Mouse (Mus musculus): Measurements from ENCODE around the gene Hist1h2br. TPM values are rescaled to one million over a fixed set of nuclear protein-coding genes. Genes with fewer than 3 reads are reported as not detected.
"Not testable (repeated sequence)": the region's sequence is repeated elsewhere in the genome, so short reads cannot be mapped to it uniquely, and the experiment has no call there.

Hist1h2br gene
- 23.0 and 34.3 TPM in 2 replicates for polyA plus RNA-seq (2015; fragmentation: Nextera tagmentation; extraction: Ambion mirVana)

DNA sequence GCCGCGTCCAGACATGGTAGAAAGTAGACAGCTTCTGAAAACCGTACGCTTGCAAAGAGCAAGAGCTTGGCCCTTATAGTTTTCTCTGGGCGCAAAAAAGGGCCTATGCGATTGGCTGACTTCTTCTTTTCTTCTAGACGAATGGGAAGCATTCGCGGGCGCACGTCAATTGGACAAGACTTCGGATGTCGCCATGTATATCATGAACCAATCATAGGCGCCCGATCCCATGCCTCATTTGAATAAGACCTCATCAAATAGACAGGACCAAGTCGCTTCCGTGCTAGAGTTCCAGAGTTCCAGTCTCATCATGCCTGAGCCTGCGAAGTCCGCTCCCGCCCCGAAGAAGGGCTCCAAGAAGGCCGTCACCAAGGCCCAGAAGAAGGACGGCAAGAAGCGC is at the start of gene Hist1h2br, which contains the start of gene Hist1h2ap:
TSS of gene Hist1h2br (plus strand) at position 283 of the 400 bp plus-strand sequence.
TSS of gene Hist1h2ap (minus strand) at position 47 of the 400 bp plus-strand sequence.
- WGBS: no CpG with 5 or more reads among the region's 24 CpGs

DNA sequence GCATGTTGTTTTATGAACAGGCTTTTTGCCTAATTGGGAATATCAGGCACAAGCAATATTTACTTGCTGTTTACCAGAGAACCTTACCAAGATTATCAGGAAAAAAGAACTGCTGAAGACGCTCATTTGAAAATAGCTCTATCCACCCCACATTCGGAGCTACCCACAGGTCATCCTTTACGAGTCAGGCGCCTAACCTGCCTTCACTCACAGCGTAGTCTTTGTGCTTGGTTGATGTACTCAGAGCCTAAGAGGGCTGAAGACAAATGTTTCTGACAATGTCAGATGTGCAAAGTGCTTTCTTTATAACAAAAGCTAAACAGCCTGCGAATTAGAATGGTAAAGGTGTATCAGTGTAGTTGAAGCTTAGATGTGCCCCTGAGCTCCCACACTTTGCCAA is 49.2 kb upstream of the Hist1h2br start:
- H3K9ac ChIP-seq: peak overlapping the region; percentile 68

More for the DNA sequence above, at the start of gene Hist1h2br, which contains the start of gene Hist1h2ap:
- not testable (repeated sequence) for H3K4me1 ChIP-seq, H3K27me3 ChIP-seq, H3K9ac ChIP-seq, H3K9me3 ChIP-seq, H3K27ac ChIP-seq, H3K4me2 ChIP-seq, H3K4me3 ChIP-seq, H3K36me3 ChIP-seq
- peak; percentile 92 for ATAC-seq (ENCODE audit: insufficient number of reproducible peaks, insufficient read depth, low FRiP score, low TSS enrichment, low read depth)

DNA sequence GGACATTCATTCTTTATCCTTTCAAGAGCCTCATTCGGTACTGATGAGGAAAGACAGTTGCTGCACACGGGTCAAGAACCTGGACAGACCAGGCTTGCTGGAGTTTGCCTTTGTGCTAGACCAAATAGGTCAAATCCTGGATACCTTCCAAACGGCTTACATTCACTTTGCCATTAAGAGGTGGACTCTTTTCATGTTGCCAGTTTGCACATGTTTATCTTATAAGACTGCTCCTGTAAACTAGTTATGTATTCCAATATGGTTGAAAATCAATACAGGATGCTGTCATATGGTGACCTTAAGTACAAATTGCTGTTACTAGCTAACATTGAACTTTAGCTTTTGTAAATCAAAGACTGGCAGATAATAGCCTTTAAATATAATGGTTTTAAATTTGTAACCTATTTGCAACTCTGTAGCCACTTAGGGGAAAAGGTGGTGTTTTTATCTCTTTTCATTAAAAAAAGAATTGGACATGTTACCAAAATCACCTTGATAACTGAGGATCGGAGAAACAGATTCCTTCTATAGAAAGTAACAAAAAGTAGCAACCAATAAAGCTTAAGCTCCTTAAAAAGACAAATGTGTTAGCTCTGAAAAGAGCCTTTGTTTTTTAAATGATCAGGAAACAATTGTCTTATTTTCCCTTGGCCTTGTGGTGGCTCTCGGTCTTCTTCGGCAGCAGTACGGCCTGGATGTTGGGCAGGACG is 47.2 kb upstream of the Hist1h2br start:
- Histone ChIP-seq H3K27ac (peak overlapping the region; percentile 95), H3K4me3 (peak overlapping the region; percentile 42), H3K9me3 (no peaks in the 10 kb centered on the region), H3K27me3 (no peaks in the 10 kb centered on the region), H3K9ac (peak overlapping the region; percentile 73), H3K4me1 (peaks cover 38% of the 10 kb centered on the region), H3K4me2 (peak overlapping the region; percentile 62), H3K36me3 (no peaks in the 10 kb centered on the region)
- 5% methylated on average over 8 of the region's 8 CpGs for WGBS
- ATAC-seq (ENCODE audit: insufficient number of reproducible peaks, insufficient read depth, low FRiP score, low TSS enrichment, low read depth): no peak

More for the DNA sequence above, 49.2 kb upstream of the Hist1h2br start:
- peak overlapping the region; percentile 48 for H3K4me3 ChIP-seq
- H3K27me3 ChIP-seq: no peaks in the 10 kb centered on the region
- no peak for ATAC-seq (ENCODE audit: insufficient number of reproducible peaks, insufficient read depth, low FRiP score, low TSS enrichment, low read depth)
- peak overlapping the region; percentile 73 for H3K4me2 ChIP-seq
- H3K36me3 ChIP-seq: no peaks in the 10 kb centered on the region
- peak overlapping the region; percentile 95 for H3K27ac ChIP-seq
- peaks cover 47% of the 10 kb centered on the region for H3K4me1 ChIP-seq
- WGBS: 35% methylated on average over 6 of the region's 6 CpGs
- no peaks in the 10 kb centered on the region for H3K9me3 ChIP-seq

DNA sequence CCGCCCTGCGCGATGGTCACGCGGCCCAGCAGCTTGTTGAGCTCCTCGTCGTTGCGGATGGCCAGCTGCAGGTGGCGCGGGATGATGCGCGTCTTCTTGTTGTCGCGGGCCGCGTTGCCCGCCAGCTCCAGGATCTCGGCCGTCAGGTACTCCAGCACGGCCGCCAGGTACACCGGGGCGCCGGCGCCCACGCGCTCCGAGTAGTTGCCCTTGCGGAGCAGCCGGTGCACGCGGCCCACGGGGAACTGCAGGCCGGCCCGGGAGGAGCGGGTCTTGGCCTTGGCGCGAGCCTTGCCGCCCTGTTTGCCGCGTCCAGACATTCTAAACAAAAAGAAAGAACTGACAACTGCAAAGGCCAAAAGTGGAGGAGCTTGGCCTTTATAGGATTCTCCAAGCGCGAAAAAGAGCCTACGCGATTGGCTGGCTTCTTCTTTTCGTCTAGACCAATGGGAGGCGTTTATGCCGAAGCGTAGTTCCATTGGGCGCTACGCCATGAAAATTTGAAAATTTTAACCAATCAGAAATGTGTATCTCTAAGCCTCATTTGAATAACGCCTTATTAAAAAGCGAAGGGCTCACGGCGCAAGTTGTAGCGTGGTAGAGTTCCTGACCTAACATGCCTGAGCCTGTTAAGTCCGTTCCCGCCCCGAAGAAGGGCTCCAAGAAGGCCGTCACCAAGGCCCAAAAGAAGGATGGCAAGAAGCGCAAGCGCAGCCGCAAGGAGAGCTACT is 46.5 kb upstream of the Hist1h2br start, which contains the start of the genes Hist1h2an and Hist1h2bp:
TSS of gene Hist1h2an (minus strand) at position 320 of the 731 bp plus-strand sequence.
TSS of gene Hist1h2bp (plus strand) at position 563 of the 731 bp plus-strand sequence.
- Histone ChIP-seq H3K4me3 (peak within 1 kb of the TSS; percentile 42), H3K4me1 (peaks cover 38% of the 10 kb centered on the region), H3K27ac (peak within 1 kb of the TSS; percentile 95), H3K4me2 (peak within 1 kb of the TSS; percentile 62), H3K9ac (peak within 1 kb of the TSS; percentile 73)
- H3K9me3 ChIP-seq, H3K36me3 ChIP-seq, H3K27me3 ChIP-seq: not testable (repeated sequence)
- ATAC-seq (ENCODE audit: insufficient number of reproducible peaks, insufficient read depth, low FRiP score, low TSS enrichment, low read depth): peak; percentile 93
- WGBS: under 1% methylated on average over 43 of the region's 63 CpGs

DNA sequence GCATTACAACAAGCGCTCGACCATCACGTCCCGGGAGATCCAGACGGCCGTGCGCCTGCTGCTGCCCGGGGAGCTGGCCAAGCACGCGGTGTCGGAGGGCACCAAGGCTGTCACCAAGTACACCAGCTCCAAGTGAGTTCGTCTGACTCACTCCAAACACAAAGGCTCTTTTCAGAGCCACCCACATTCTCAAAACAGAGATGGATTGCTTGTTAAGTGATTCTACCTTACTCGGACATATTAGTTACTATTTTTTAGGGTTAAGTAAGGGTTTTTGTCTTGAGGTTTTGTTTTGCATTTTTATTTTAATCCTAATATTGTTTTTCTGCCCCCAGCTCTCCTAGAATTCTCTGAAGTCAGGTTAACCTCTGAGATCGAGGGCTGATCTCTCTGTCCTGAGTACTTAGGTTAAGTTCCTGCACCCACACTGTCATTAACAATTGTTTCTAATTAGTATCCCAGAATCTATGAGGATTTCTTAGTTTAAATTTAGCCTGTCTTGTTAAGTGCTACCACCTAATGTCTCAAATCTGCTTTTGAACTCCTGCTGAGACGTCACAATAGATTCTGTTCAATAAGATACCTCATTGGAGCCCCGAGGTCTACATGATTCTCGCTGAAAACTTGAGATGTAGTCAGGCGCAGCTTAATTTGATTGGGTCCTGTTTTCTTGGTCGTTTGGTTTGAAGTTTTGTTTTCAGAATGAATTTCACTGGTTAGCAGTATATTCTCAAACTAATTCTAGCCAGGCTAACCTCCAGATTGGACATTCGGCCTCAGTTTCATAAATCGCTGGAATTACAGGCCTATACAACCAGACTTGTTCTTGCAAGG is 45.6 kb upstream of the Hist1h2br start:
- Histone ChIP-seq H3K27ac (peak overlapping the region; percentile 95), H3K27me3 (no peaks in the 10 kb centered on the region), H3K4me1 (peaks cover 31% of the 10 kb centered on the region), H3K9ac (peak overlapping the region; percentile 65), H3K9me3 (no peaks in the 10 kb centered on the region), H3K36me3 (no peaks in the 10 kb centered on the region), H3K4me3 (peak overlapping the region; percentile 42), H3K4me2 (peak overlapping the region; percentile 62)
- no peak for ATAC-seq (ENCODE audit: insufficient number of reproducible peaks, insufficient read depth, low FRiP score, low TSS enrichment, low read depth)
- WGBS: 14% methylated on average over 14 of the region's 21 CpGs

DNA sequence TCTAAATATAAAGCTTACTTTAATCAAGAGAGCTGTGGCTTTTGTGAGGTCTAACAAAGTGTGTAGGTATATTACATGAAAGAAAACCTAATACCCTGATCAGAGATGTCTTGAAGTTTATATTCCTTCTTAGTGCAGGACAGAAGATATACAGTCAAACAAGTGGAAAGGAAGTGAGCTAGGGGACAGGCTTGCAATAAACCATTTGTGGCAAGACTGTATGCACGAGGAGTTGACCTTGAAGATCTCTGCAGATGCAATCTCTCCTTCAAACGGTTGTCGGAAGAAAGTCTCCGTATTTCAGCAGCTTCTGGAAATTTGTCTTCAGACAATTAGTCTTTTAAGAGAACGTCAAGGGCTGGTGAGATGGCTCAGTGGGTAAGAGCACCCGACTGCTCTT is 43.6 kb upstream of the Hist1h2br start:
- Histone ChIP-seq H3K4me2 (no peak overlapping the region), H3K36me3 (no peaks in the 10 kb centered on the region), H3K4me3 (no peak overlapping the region), H3K4me1 (peaks cover 22% of the 10 kb centered on the region), H3K27me3 (no peaks in the 10 kb centered on the region), H3K27ac (no peak overlapping the region), H3K9ac (no peak overlapping the region), H3K9me3 (no peaks in the 10 kb centered on the region)
- WGBS: 60% methylated on average over 6 of the region's 6 CpGs
- ATAC-seq (ENCODE audit: insufficient number of reproducible peaks, insufficient read depth, low FRiP score, low TSS enrichment, low read depth): no peak

DNA sequence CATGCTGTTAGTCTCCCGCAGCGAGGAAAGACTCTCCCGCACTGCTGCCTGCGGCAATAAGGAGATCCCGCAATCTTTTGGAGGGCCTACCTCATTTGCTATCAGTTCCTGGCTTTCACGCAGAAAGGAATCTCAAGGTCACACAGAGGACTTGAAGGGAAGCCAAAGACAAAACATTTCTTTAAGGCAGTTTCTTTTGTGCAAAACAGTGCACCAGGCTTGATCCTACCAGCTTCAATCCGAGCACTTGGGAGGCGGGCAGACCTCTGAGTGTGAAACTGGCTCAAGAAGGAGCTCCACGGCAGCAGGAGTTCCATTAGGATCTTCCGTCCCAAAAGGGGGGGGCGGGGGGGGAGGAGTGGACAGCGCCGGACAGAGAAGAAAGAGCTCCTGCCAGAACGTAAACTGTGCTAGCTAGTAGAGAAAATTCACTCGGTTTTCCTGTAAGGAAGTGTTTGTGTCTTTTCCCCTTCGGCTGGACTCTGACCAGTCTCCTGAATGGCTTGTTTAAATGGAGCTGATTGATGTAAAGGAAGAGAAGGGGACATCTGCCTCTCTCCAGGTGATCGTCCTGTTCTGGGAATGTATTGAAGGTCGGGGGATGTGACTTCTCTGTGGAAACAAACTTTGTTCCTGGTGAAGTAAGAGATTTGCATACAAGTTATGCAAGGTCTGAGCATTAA is 42.8 kb upstream of the Hist1h2br start:
- peaks cover 20% of the 10 kb centered on the region for H3K4me1 ChIP-seq
- no peaks in the 10 kb centered on the region for H3K27me3 ChIP-seq
- peak overlapping the region; percentile 60 for H3K9ac ChIP-seq
- 13% methylated on average over 18 of the region's 18 CpGs for WGBS
- H3K9me3 ChIP-seq: no peaks in the 10 kb centered on the region
- no peak for ATAC-seq (ENCODE audit: insufficient number of reproducible peaks, insufficient read depth, low FRiP score, low TSS enrichment, low read depth)
- no peaks in the 10 kb centered on the region for H3K36me3 ChIP-seq
- peak overlapping the region; percentile 51 for H3K4me2 ChIP-seq
- peak overlapping the region; percentile 51 for H3K27ac ChIP-seq
- H3K4me3 ChIP-seq: peak overlapping the region; percentile 12; the same call in 1 of the 2 replicates

DNA sequence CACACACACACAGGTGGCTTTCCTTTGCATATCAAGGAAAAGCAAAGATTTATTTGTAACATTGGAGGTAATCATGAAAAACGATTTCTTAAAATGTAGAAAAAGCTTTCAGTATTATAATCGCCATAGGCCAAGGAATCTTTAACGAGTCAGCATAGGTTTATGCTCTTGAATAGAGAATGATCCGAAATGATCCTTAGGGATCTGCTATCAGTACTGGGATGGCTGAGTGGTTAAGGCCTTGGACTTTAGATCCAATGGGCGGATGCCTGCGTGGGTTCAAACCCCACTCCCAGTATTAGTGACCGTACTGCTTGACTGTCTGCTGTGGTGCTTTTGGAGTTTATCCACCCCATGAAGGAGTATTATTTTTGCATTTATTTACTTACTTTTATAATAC is 38.0 kb upstream of the Hist1h2br start:
- 91% methylated on average over 7 of the region's 7 CpGs for WGBS
- Histone ChIP-seq H3K4me3 (no peak overlapping the region), H3K9ac (no peak overlapping the region), H3K9me3 (no peaks in the 10 kb centered on the region), H3K4me1 (peaks cover 5% of the 10 kb centered on the region; the same call in 1 of the 2 replicates), H3K36me3 (no peaks in the 10 kb centered on the region), H3K4me2 (no peak overlapping the region), H3K27ac (no peak overlapping the region), H3K27me3 (no peaks in the 10 kb centered on the region)
- ATAC-seq (ENCODE audit: insufficient number of reproducible peaks, insufficient read depth, low FRiP score, low TSS enrichment, low read depth): no peak

DNA sequence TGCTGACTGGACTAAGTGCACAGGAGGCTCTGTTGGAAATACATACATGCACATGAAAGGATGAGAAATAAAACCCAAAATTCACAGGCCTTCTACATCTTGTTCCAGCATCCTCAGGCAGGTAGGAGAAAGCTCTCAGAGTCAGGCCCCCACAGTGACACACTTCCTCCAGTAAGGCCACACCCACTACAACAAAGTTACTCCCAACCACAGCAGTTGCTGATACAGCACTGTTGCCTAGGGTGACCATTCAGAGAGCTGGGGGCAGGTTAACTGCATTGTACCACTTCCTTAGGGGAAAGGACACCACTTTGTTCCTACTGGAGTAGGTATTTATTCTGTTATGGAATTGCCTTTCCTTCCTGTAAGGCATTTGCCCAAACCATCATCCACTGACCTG is 36.4 kb upstream of the Hist1h2br start:
- not testable (repeated sequence) for ATAC-seq (ENCODE audit: insufficient number of reproducible peaks, insufficient read depth, low FRiP score, low TSS enrichment, low read depth)

DNA sequence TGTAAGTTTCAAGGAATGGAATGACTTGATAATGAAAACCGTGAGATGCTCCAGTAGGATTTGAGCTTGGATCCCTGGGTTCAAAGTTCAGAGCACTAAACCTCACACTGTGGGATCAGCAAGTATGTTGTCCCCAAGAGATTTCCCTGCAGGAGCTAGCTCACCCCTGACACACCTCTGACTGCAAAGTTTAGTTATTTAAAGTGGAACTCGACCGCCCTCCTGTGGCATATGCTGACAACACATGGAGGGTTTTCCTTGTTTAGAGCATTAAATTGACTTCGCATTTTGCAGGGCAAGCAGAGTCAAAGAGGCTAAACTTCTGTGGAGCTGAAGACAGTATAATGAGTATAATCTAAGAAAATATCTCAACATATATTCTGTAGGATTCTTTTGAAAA is 30.5 kb upstream of the Hist1h2br start:
- H3K4me2 ChIP-seq, H3K9me3 ChIP-seq, H3K4me3 ChIP-seq, H3K27ac ChIP-seq, H3K4me1 ChIP-seq, H3K36me3 ChIP-seq, H3K27me3 ChIP-seq, H3K9ac ChIP-seq: not testable (repeated sequence)
- no CpG with 5 or more reads among the region's 4 CpGs for WGBS
- ATAC-seq (ENCODE audit: insufficient number of reproducible peaks, insufficient read depth, low FRiP score, low TSS enrichment, low read depth): peak; percentile 56; the same call in 1 of the 2 replicates

More for the DNA sequence above, 36.4 kb upstream of the Hist1h2br start:
- not testable (repeated sequence) for H3K9me3 ChIP-seq, H3K4me2 ChIP-seq, H3K27ac ChIP-seq, H3K9ac ChIP-seq, H3K27me3 ChIP-seq, H3K36me3 ChIP-seq, H3K4me1 ChIP-seq, H3K4me3 ChIP-seq

DNA sequence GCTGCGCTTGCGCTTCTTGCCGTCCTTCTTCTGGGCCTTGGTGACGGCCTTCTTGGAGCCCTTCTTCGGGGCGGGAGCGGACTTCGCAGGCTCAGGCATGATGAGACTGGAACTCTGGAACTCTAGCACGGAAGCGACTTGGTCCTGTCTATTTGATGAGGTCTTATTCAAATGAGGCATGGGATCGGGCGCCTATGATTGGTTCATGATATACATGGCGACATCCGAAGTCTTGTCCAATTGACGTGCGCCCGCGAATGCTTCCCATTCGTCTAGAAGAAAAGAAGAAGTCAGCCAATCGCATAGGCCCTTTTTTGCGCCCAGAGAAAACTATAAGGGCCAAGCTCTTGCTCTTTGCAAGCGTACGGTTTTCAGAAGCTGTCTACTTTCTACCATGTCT is 23.5 kb upstream of the Hist1h2br start, which contains the start of the genes Hist1h2bq and Hist1h2ao:
TSS of gene Hist1h2bq (minus strand) at position 125 of the 400 bp plus-strand sequence.
TSS of gene Hist1h2ao (plus strand) at position 393 of the 400 bp plus-strand sequence.
- H3K27me3 ChIP-seq, H3K36me3 ChIP-seq, H3K9ac ChIP-seq, H3K27ac ChIP-seq, H3K4me3 ChIP-seq, H3K4me2 ChIP-seq, H3K4me1 ChIP-seq, H3K9me3 ChIP-seq: not testable (repeated sequence)
- no CpG with 5 or more reads among the region's 23 CpGs for WGBS
- ATAC-seq (ENCODE audit: insufficient number of reproducible peaks, insufficient read depth, low FRiP score, low TSS enrichment, low read depth): peak; percentile 96
